Mouse (Mus musculus): Measurements from ENCODE around the gene Dok5.

Dok5 gene

GRCm38 (mm10) chr2:170731632-170732561 lies at the start of gene Dok5:
Gene Dok5 (plus strand): TSS chr2:170731807.
- DNase-seq (ENCODE audit: low read depth, low spot score), result no peak

GRCm38 (mm10) chr2:170683385-170683784 lies 48.2 kb upstream of the Dok5 start:
- no peak for DNase-seq (ENCODE audit: low read depth, low spot score)

- DNase-seq (ENCODE audit: low read depth, low spot score), result no peak
These were observed 36.3 kb upstream of the Dok5 start for GRCm38 (mm10) chr2:170695071-170695936.

- DNase-seq (ENCODE audit: low read depth, low spot score), result no peak
These were observed 35.6 kb upstream of the Dok5 start for GRCm38 (mm10) chr2:170695937-170696510.

- no peak for DNase-seq (ENCODE audit: low read depth, low spot score)
These were observed 31.1 kb upstream of the Dok5 start for GRCm38 (mm10) chr2:170700471-170700870.

- DNase-seq (ENCODE audit: low read depth, low spot score), result no peak
These were observed 25.1 kb upstream of the Dok5 start for GRCm38 (mm10) chr2:170706488-170706887.

- no peak for DNase-seq (ENCODE audit: low read depth, low spot score)
These were observed 23.9 kb upstream of the Dok5 start for GRCm38 (mm10) chr2:170707672-170708071.

- DNase-seq (ENCODE audit: low read depth, low spot score), result no peak
These were observed 22.7 kb upstream of the Dok5 start for GRCm38 (mm10) chr2:170708901-170709300.

- DNase-seq (ENCODE audit: low read depth, low spot score), result no peak
These were observed 18.8 kb upstream of the Dok5 start for GRCm38 (mm10) chr2:170712658-170713285.

GRCm38 (mm10) chr2:170720386-170720785 lies 11.2 kb upstream of the Dok5 start:
- DNase-seq (ENCODE audit: low read depth, low spot score), result no peak

- DNase-seq (ENCODE audit: low read depth, low spot score), result no peak
These were observed 7.5 kb upstream of the Dok5 start for GRCm38 (mm10) chr2:170724136-170724535.

GRCm38 (mm10) chr2:170724716-170725115 lies 6.9 kb upstream of the Dok5 start:
- no peak for DNase-seq (ENCODE audit: low read depth, low spot score)

- DNase-seq (ENCODE audit: low read depth, low spot score), result no peak
These were observed 5.8 kb upstream of the Dok5 start for GRCm38 (mm10) chr2:170725796-170726195.

- DNase-seq (ENCODE audit: low read depth, low spot score), result no peak
These were observed 4.5 kb upstream of the Dok5 start for GRCm38 (mm10) chr2:170726996-170727710.

- DNase-seq (ENCODE audit: low read depth, low spot score), result no peak
These were observed 2.7 kb upstream of the Dok5 start for GRCm38 (mm10) chr2:170728864-170729263.

GRCm38 (mm10) chr2:170729661-170730060 lies 1.9 kb upstream of the Dok5 start:
- DNase-seq (ENCODE audit: low read depth, low spot score), result no peak

GRCm38 (mm10) chr2:170730136-170730535 lies 1.5 kb upstream of the Dok5 start:
- DNase-seq (ENCODE audit: low read depth, low spot score), result no peak

GRCm38 (mm10) chr2:170730781-170731180 lies 826 bp upstream of the Dok5 start:
- DNase-seq (ENCODE audit: low read depth, low spot score), result no peak

- DNase-seq (ENCODE audit: low read depth, low spot score), result no peak
These were observed 402 bp upstream of the Dok5 start for GRCm38 (mm10) chr2:170731205-170731604.

- DNase-seq (ENCODE audit: low read depth, low spot score), result no peak
These were observed 2.1 kb downstream of the Dok5 start for GRCm38 (mm10) chr2:170733671-170734070.

GRCm38 (mm10) chr2:170734446-170734845 lies 2.8 kb downstream of the Dok5 start:
- DNase-seq (ENCODE audit: low read depth, low spot score), result no peak

Measured in CD4-positive, CD25-positive, alpha-beta regulatory T cell, adult 2 months (primary cell).